Mouse (Mus musculus): Measurements from ENCODE around the gene Gpr152.
A peak's percentile ranks its signal among the peaks of the same experiment; 100 is the strongest.

Gpr152 gene

DNA sequence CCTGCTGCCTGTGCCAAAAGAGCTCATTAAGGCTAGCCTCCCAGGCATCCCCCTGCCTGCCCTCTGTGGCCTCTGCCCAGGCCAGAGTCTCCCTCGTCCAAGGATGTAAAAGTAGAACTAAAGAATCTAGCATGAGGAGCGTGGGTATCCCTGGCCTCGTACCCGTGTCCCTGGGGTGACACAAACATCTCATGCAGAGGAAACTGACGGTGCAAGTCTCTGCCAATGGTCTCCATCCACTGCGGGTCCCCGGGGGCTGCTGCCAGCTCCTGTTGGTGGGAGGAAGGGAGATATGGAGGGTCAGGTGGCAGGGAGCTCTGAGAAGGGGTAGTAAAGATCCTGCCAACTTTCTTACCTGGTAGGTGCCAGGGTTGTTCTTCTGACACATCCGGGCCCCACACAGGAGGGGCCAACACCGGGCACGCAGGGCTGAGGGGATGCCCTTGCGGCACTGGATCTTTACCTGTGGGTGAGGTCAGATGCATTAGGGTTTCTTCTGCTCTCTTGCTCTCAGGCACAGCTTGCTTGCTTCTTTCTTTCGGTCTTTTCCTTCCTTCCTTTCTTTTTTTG is 49.5 kb downstream of the Gpr152 start:
- no peaks in the 10 kb centered on the region for H3K27me3 ChIP-seq (ENCODE audit: insufficient read depth, low read length)
- peaks cover 14% of the 10 kb centered on the region for H3K36me3 ChIP-seq (ENCODE audit: insufficient read depth, low read length)
- no peaks in the 10 kb centered on the region for H3K9me3 ChIP-seq (ENCODE audit: low read length)
- TF ChIP-seq NANOG (IDR thresholded peaks at IDR 0.05; ENCODE audit: borderline replicate concordance, low read length) (no peak), CTCF (conservative IDR thresholded peaks at IDR 0.05; ENCODE audit: low read length) (no peak), POU5F1 (IDR thresholded peaks at IDR 0.05; ENCODE audit: borderline replicate concordance, low read length) (no peak)
- H3K4me1 ChIP-seq (replicated peaks; ENCODE audit: low read depth, low read length), result peaks cover 82% of the 10 kb centered on the region
- no peak overlapping the region for H3K4me3 ChIP-seq (replicated peaks; ENCODE audit: low read length)

DNA sequence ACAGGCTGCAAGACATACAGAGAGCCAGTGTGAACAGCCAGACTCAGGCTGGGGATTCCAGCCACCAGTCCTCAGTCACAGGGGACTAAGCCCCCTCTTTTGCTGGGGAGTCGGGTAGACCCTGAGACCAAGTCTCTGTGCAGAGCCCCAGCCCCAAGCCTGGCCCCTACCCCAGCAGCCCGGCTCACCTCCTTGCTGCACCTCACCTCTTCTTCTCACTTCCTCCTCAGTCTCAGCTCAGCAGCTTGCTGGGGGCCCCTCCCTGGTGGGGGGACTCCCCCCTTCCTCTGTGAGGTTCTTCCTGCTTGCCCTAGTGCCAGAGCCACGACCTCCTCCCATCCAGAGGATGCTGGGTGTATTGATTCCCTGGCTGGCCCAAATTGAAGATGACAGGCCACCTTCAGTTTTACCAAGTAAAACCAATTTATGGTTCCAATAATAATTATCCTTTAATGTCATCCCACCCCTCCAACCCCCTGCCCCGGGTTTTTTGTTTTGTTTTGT is 51.3 kb downstream of the Gpr152 start, which contains the start of gene Tbc1d10c:
TSS of gene Tbc1d10c (minus strand) at position 454 of the 504 bp plus-strand sequence.
- TF ChIP-seq CTCF (conservative IDR thresholded peaks at IDR 0.05; ENCODE audit: low read length) (no peak), NANOG (IDR thresholded peaks at IDR 0.05; ENCODE audit: borderline replicate concordance, low read length) (no peak), POU5F1 (IDR thresholded peaks at IDR 0.05; ENCODE audit: borderline replicate concordance, low read length) (no peak)
- Histone ChIP-seq H3K9me3 (ENCODE audit: low read length) (no peaks in the 10 kb centered on the region), H3K36me3 (ENCODE audit: insufficient read depth, low read length) (peaks cover 31% of the 10 kb centered on the region), H3K4me3 (replicated peaks; ENCODE audit: low read length) (peak within 1 kb of the TSS; percentile 98), H3K27me3 (ENCODE audit: insufficient read depth, low read length) (no peaks in the 10 kb centered on the region), H3K4me1 (replicated peaks; ENCODE audit: low read depth, low read length) (peaks cover 82% of the 10 kb centered on the region)

DNA sequence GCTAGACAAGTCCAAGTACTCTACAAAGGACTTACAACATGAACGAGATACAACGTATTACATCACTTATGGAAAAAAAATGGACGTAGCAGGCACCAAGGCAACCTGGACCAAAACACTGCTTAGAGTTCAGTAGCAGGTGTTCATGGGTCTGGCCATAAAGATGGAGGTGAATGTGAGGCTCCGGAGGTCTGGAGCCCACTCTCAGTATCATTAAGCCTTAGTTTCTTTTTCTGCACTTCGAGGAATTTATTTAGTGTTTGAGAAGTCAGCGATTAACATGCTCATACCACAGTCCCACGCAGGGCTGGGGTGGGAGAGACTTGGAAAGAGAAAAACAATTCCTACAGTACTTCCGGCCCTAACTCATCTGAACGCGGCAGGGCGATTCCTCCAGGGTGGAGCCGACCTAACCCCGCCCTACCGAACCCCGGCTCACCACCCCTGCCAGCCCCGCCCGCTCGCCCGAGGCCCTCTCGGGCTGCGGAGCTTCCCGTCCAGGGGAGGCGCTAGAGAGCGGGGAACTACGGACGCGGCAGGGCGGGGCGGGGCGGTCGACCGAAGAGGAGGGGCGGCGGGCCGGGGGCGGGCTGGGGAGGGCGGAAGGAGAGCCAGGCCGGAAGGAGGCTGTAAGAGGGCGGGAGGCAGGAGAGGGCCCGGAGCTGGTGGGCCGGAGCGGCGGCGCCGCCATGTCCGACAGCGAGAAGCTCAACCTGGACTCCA is 52.1 kb downstream of the Gpr152 start, which contains the start of gene Ppp1ca:
TSS of gene Ppp1ca (plus strand) at position 538 of the 723 bp plus-strand sequence.
- H3K36me3 ChIP-seq (ENCODE audit: insufficient read depth, low read length), result peaks cover 39% of the 10 kb centered on the region
- H3K27me3 ChIP-seq (ENCODE audit: insufficient read depth, low read length), result no peaks in the 10 kb centered on the region
- H3K9me3 ChIP-seq (ENCODE audit: low read length), result no peaks in the 10 kb centered on the region
- H3K4me1 ChIP-seq (replicated peaks; ENCODE audit: low read depth, low read length), result peaks cover 82% of the 10 kb centered on the region
- TF ChIP-seq CTCF (conservative IDR thresholded peaks at IDR 0.05; ENCODE audit: low read length) (no peak), NANOG (IDR thresholded peaks at IDR 0.05; ENCODE audit: borderline replicate concordance, low read length) (no peak), POU5F1 (IDR thresholded peaks at IDR 0.05; ENCODE audit: borderline replicate concordance, low read length) (no peak)
- H3K4me3 ChIP-seq (replicated peaks; ENCODE audit: low read length), result peak within 1 kb of the TSS; percentile 98

DNA sequence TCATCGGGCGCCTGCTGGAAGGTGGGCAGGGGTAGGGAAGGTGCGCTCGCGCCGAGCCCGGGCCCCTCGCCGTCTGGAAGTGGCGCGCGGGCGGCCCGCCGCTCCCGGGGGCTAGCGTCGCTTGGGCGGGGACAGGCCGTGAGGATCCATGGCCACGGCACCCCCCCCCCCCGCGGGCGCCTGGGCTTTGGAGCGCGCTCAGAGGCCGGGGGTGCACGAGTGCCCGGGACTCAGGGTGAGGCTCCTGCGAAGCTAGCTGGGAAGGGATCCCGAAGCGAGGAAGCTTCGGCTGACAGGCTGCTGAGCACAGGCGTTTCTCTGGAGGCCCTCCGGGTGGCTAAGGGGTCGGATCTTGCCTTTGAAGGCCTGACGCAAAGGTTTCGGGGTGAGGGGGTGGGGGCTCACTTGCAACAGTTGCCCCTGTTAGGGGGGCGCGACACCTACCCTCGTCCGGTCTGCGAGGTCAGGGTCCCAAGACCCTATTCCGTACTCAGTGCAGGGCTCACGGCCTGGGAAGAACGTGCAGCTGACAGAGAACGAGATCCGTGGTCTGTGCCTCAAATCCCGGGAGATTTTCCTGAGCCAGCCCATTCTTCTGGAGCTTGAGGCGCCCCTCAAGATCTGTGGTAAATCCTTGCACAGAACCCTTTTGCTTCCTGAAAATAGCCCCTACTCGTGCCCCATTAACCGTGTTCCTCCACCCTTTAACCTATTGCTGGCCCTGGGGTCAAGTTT is 52.8 kb downstream of the Gpr152 start:
- TF ChIP-seq CTCF (conservative IDR thresholded peaks at IDR 0.05; ENCODE audit: low read length) (no peak), NANOG (IDR thresholded peaks at IDR 0.05; ENCODE audit: borderline replicate concordance, low read length) (no peak), POU5F1 (IDR thresholded peaks at IDR 0.05; ENCODE audit: borderline replicate concordance, low read length) (no peak)
- Histone ChIP-seq H3K36me3 (ENCODE audit: insufficient read depth, low read length) (peaks cover 47% of the 10 kb centered on the region), H3K4me3 (replicated peaks; ENCODE audit: low read length) (peak overlapping the region; percentile 98), H3K9me3 (ENCODE audit: low read length) (no peaks in the 10 kb centered on the region), H3K27me3 (ENCODE audit: insufficient read depth, low read length) (no peaks in the 10 kb centered on the region), H3K4me1 (replicated peaks; ENCODE audit: low read depth, low read length) (peaks cover 89% of the 10 kb centered on the region)

DNA sequence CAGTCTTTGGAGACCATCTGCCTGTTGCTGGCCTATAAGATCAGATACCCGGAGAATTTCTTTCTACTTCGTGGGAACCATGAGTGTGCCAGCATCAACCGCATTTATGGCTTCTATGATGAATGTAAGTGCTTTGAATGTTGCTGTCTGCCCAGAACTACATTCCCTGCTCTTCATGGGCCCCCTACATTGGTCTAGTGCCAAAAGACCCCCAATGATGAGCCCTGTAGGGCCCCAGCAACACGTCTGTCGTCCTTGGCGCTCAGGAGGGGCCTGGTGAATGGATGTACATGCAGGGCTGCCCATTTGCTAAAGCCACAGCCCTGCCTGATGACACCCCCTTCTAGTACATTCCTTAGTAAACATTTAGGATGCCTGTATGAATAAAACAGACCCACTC is 53.5 kb downstream of the Gpr152 start:
- Histone ChIP-seq H3K27me3 (ENCODE audit: insufficient read depth, low read length) (no peaks in the 10 kb centered on the region), H3K4me3 (replicated peaks; ENCODE audit: low read length) (peak overlapping the region; percentile 98), H3K9me3 (ENCODE audit: low read length) (no peaks in the 10 kb centered on the region), H3K4me1 (replicated peaks; ENCODE audit: low read depth, low read length) (peaks cover 89% of the 10 kb centered on the region), H3K36me3 (ENCODE audit: insufficient read depth, low read length) (peaks cover 54% of the 10 kb centered on the region)
- TF ChIP-seq CTCF (conservative IDR thresholded peaks at IDR 0.05; ENCODE audit: low read length) (no peak), NANOG (IDR thresholded peaks at IDR 0.05; ENCODE audit: borderline replicate concordance, low read length) (no peak), POU5F1 (IDR thresholded peaks at IDR 0.05; ENCODE audit: borderline replicate concordance, low read length) (no peak)

DNA sequence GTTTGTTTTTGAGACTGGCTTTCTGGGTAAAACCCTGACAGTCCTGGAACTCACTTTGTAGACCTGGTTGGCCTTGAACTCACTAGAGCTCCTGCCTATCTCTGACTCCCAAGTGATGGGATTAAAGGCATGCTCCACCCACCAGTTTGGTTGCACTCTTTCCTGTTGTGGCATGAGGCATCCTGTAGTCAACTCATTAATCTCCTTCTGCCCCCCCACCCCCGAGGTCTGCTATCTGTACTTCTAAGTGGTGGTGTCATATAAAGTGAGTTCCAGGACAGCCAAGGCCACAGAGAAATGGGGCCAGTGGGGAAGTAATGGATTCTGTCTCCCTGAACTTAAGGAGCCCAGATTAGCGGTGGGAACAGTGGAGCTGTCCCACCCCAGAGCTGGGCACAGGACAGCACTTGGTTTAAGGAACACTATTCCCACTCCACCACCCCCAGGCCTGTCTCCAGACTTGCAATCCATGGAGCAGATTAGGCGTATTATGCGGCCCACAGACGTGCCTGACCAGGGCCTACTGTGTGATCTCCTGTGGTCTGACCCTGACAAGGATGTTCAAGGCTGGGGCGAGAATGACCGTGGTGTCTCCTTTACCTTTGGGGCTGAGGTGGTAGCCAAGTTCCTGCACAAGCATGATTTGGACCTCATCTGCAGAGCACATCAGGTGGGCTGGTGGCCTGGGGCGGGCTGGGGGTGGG is 54.6 kb downstream of the Gpr152 start:
- Histone ChIP-seq H3K27me3 (ENCODE audit: insufficient read depth, low read length) (no peaks in the 10 kb centered on the region), H3K36me3 (ENCODE audit: insufficient read depth, low read length) (peaks cover 64% of the 10 kb centered on the region), H3K9me3 (ENCODE audit: low read length) (no peaks in the 10 kb centered on the region), H3K4me3 (replicated peaks; ENCODE audit: low read length) (peak overlapping the region; percentile 98), H3K4me1 (replicated peaks; ENCODE audit: low read depth, low read length) (peaks cover 89% of the 10 kb centered on the region)
- TF ChIP-seq POU5F1 (IDR thresholded peaks at IDR 0.05; ENCODE audit: borderline replicate concordance, low read length), result no peak
- no peak for TF ChIP-seq NANOG (IDR thresholded peaks at IDR 0.05; ENCODE audit: borderline replicate concordance, low read length)
- no peak for TF ChIP-seq CTCF (conservative IDR thresholded peaks at IDR 0.05; ENCODE audit: low read length)

DNA sequence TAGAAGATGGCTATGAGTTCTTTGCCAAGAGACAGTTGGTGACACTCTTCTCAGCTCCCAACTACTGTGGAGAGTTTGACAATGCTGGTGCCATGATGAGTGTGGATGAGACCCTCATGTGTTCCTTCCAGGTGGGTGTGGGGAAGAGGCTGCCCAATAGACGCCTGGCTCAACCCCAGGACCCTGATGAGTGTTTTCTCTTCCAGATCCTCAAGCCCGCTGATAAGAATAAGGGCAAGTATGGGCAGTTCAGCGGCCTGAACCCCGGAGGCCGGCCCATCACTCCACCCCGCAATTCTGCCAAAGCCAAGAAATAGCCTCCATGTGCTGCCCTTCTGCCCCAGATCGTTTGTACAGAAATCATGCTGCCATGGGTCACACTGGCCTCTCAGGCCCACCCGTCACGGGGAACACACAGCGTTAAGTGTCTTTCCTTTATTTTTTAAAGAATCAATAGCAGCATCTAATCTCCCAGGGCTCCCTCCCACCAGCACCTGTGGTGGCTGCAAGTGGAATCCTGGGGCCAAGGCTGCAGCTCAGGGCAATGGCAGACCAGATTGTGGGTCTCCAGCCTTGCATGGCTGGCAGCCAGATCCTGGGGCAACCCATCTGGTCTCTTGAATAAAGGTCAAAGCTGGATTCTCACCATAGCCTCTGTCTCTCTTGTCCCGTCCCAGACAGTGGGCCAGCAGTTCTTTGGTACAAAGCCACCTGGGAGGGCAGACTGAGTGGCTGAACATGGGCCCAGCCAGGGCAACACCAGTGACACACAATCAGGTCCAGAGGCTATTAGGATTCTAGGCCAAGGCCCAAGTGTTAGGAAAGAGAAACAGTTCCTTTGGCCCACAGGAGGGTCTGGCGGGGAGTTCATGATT is 55.4 kb downstream of the Gpr152 start:
- H3K36me3 ChIP-seq (ENCODE audit: insufficient read depth, low read length), result peaks cover 73% of the 10 kb centered on the region
- peaks cover 90% of the 10 kb centered on the region for H3K4me1 ChIP-seq (replicated peaks; ENCODE audit: low read depth, low read length)
- H3K4me3 ChIP-seq (replicated peaks; ENCODE audit: low read length), result no peak overlapping the region
- H3K27me3 ChIP-seq (ENCODE audit: insufficient read depth, low read length), result no peaks in the 10 kb centered on the region
- no peak for TF ChIP-seq NANOG (IDR thresholded peaks at IDR 0.05; ENCODE audit: borderline replicate concordance, low read length)
- TF ChIP-seq CTCF (conservative IDR thresholded peaks at IDR 0.05; ENCODE audit: low read length), result no peak
- no peak for TF ChIP-seq POU5F1 (IDR thresholded peaks at IDR 0.05; ENCODE audit: borderline replicate concordance, low read length)
- no peaks in the 10 kb centered on the region for H3K9me3 ChIP-seq (ENCODE audit: low read length)

Data from E14TG2a.4 (cell line).